Mouse (Mus musculus) heart, embryonic 16.5 days (tissue): ENCODE data around the gene Krt83. TPM values are rescaled to one million over a fixed set of nuclear protein-coding genes. Genes with fewer than 3 reads are reported as not detected.
"Not testable (repeated sequence)": the region's sequence is repeated elsewhere in the genome, so short reads cannot be mapped to it uniquely, and the experiment has no call there.

Source experiments
- ATAC-seq: fragments of 200-750 bp; cut with Nextera tagmentation; replicated peaks from 2 replicates; pipeline ENCODE4 v1.8.0; 2017; ENCODE audit warnings: moderate number of reproducible peaks; ENCODE audit not compliant: insufficient read depth, low FRiP score; ENCODE audit errors: extremely low read depth
- H3K27ac ChIP-seq: fragments of 300-500 bp; sonication (generic); 2 replicates; pipeline ENCODE4 v1.5.1; 2014; ENCODE audit warnings: mild to moderate bottlenecking, low read length, control low read depth, moderate library complexity
- H3K27me3 ChIP-seq: fragments of 300-500 bp; sonication (generic); 2 replicates; pipeline ENCODE4 v1.6.1; 2014; ENCODE audit warnings: low read length, mixed read lengths; ENCODE audit not compliant: control insufficient read depth, insufficient read depth
- H3K36me3 ChIP-seq: fragments of 300-500 bp; sonication (generic); 2 replicates; pipeline ENCODE4 v1.6.1; 2014; ENCODE audit not compliant: control insufficient read depth, insufficient read depth
- H3K4me1 ChIP-seq: fragments of 300-500 bp; sonication (generic); 2 replicates; pipeline ENCODE4 v1.6.1; 2014; ENCODE audit warnings: low read length, mixed read lengths; ENCODE audit not compliant: control insufficient read depth, insufficient read depth
- H3K4me2 ChIP-seq: fragments of 300-500 bp; sonication (generic); 2 replicates; pipeline ENCODE4 v1.6.1; 2014; ENCODE audit warnings: low read depth, mild to moderate bottlenecking, control low read depth, low read length
- H3K4me3 ChIP-seq: fragments of 300-500 bp; sonication (generic); 2 replicates; pipeline ENCODE4 v1.5.1; 2014; ENCODE audit warnings: mild to moderate bottlenecking, control low read depth, low read length
- H3K9ac ChIP-seq: fragments of 300-500 bp; sonication (generic); 2 replicates; pipeline ENCODE4 v1.6.1; 2014; ENCODE audit warnings: low read length, control low read depth
- H3K9me3 ChIP-seq: fragments of 300-500 bp; sonication (generic); replicated peaks from 2 replicates; pipeline ENCODE4 v1.6.1; 2016; ENCODE audit warnings: low read length; ENCODE audit not compliant: control insufficient read depth
- WGBS: fragments of 180-500 bp; shearing (Covaris S2); extraction: QIAGEN DNeasy Blood & Tissue Kit; methylation state at CpG from one replicate; pipeline ENCODE4 v1.1.7; 2014; 5-methylcytosine and 5-hydroxymethylcytosine counted together
- polyA plus RNA-seq: library from polyadenylated mRNA; unstranded; fragments of >200 nt; fragmentation: Nextera tagmentation; extraction: Ambion mirVana; gene quantifications from 2 replicates; pipeline ENCODE4 v1.2.1, GENCODE M21; 2015

Krt83 gene
- 0.25 TPM in 1 of 2 replicates, not detected in the other for polyA plus RNA-seq

DNA sequence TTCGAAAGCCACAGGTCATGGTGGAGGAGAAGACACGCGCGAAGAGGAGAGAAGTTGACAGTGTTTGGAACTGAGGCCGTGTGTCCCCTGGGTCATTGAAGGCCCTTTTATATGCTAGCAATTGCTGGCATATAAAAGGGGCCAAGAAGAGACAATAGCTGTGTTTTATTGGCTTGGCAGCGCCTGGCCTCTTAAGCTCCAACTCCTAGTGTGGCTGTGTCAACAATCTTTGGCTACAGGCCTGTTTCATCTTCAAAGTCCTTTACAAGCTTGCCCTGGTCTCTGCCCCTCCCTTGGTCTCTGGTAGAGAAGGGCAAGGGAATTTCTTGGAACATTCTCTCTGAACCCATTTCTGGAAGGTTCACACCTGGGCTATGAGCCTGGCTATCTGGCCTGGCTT is at the start of gene Krt83:
Gene Krt83 (minus strand): TSS at position 82 of the 400 bp plus-strand sequence.
- no peak for ATAC-seq
- no peak within 1 kb of the TSS for H3K4me2 ChIP-seq
- no peak within 1 kb of the TSS for H3K9ac ChIP-seq
- H3K4me1 ChIP-seq: 0 out of 2 replicates have a peak, but pooled peaks cover 4% of the 10 kb centered on the region
- H3K27ac ChIP-seq: no peak within 1 kb of the TSS
- H3K36me3 ChIP-seq: no peaks in the 10 kb centered on the region
- no peaks in the 10 kb centered on the region for H3K27me3 ChIP-seq
- no peaks in the 10 kb centered on the region for H3K9me3 ChIP-seq
- H3K4me3 ChIP-seq: no peak within 1 kb of the TSS
- 90% methylated on average over 6 of the region's 6 CpGs for WGBS

DNA sequence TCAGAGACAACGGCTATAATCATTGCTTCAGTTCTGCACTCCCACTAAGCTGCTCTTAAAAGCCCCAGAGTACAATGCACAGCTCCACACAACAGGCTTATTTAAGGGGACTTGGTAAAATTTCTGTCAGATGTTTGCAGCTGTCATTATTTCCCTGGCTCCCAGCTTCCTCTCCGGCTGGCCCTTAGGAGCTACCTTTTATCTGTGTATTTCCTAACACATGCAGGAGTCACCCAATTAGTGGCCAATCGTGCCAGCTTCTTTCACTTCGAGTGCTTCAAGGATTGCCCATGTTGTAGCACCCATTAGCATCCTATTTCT is 47.2 kb upstream of the Krt83 start:
- Histone ChIP-seq H3K9me3 (no peaks in the 10 kb centered on the region), H3K27ac (no peak overlapping the region), H3K4me3 (no peak overlapping the region), H3K4me2 (no peak overlapping the region), H3K4me1 (no peaks in the 10 kb centered on the region), H3K27me3 (0 out of 2 replicates have a peak, but pooled peaks cover 2% of the 10 kb centered on the region), H3K9ac (no peak overlapping the region), H3K36me3 (no peaks in the 10 kb centered on the region)
- 59% methylated on average over 4 of the region's 4 CpGs for WGBS
- no peak for ATAC-seq

- Histone ChIP-seq H3K4me2 (no peak overlapping the region), H3K36me3 (no peaks in the 10 kb centered on the region), H3K27ac (no peak overlapping the region), H3K27me3 (0 out of 2 replicates have a peak, but pooled peaks cover 2% of the 10 kb centered on the region), H3K4me3 (no peak overlapping the region), H3K9me3 (no peaks in the 10 kb centered on the region), H3K9ac (no peak overlapping the region), H3K4me1 (no peaks in the 10 kb centered on the region)
- 37% methylated on average over 7 of the region's 7 CpGs for WGBS
- ATAC-seq: no peak
Observed at GRCm38 (mm10) chr15:101537864-101538579, 46.7 kb upstream of the Krt83 start.

DNA sequence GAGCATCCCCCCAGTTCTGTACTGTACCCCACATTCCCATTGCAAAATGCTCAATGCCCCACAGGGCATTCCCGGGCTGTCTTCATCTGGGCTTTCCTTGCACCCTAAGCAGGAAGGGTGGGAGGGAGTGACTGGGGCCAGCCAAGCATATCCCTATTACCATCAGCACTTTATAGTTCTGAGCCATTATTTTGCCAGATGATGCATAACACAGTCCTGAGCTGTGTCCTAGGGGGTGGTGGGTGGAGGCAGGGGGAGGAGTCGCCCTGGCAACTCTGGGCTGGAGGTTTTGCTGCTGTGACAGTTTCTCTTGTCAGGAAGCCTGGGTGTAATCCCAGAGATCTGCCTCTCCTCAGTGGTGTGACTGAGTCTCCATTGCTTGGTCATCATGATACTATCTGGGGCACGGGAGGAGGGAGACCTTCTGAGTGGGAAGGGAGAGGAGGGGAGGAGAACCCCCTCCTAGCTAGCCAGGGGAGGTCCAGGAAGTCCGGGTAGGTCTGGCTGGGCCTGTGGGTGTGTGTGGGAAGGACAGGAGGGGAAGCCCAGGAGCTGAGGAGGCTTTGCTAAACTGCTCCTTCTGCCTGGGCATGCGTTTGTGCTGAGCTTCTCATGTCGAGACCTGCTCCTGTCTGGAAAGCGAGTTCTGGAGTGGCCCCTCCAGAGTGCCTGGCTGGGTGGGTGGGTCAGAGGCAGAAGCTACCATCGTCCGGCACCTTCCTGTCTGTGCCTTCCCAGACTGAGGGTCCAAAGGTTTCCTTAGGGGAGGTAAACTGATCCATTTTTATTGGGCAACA is 44.9 kb upstream of the Krt83 start:
- WGBS: 51% methylated on average over 9 of the region's 9 CpGs
- H3K4me3 ChIP-seq: no peak overlapping the region
- no peaks in the 10 kb centered on the region for H3K36me3 ChIP-seq
- no peaks in the 10 kb centered on the region for H3K9me3 ChIP-seq
- H3K4me2 ChIP-seq: no peak overlapping the region
- 0 out of 2 replicates have a peak, but pooled peaks cover 2% of the 10 kb centered on the region for H3K27me3 ChIP-seq
- H3K27ac ChIP-seq: no peak overlapping the region
- no peak for ATAC-seq
- no peaks in the 10 kb centered on the region for H3K4me1 ChIP-seq
- H3K9ac ChIP-seq: no peak overlapping the region

DNA sequence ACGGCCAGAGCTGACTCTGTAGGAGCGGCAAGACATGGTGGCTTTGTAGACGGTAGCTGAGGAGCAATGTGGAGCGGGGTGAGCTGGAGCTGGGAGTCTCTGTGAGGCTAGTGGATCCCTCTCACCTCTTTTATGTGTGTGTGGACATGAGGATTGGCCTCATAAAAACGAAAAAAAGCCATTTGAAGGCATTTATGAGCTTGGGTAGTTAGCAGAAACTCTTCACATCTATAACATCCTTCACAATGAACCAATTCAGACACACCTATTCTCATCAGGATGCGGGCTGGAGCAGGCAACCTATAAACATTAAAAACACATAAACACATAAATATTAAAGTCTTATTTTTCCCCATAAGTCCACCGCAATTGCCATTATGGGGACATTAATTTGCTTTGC is 41.4 kb upstream of the Krt83 start, which contains the start of gene Krt84:
Gene Krt84 (minus strand): TSS at position 101 of the 400 bp plus-strand sequence.
- Histone ChIP-seq H3K36me3 (no peaks in the 10 kb centered on the region), H3K27ac (no peak within 1 kb of the TSS), H3K27me3 (0 out of 2 replicates have a peak, but pooled peaks cover 3% of the 10 kb centered on the region), H3K9ac (no peak within 1 kb of the TSS), H3K9me3 (no peaks in the 10 kb centered on the region), H3K4me3 (no peak within 1 kb of the TSS), H3K4me1 (no peaks in the 10 kb centered on the region), H3K4me2 (no peak within 1 kb of the TSS)
- ATAC-seq: no peak
- 76% methylated on average over 7 of the region's 7 CpGs for WGBS

GRCm38 (mm10) chr15:101522556-101523232 is 31.4 kb upstream of the Krt83 start:
- ATAC-seq: no peak
- WGBS: 65% methylated on average over 4 of the region's 4 CpGs
- H3K27me3 ChIP-seq: peaks cover 5% of the 10 kb centered on the region

GRCm38 (mm10) chr15:101519792-101520191 is 28.5 kb upstream of the Krt83 start:
- Histone ChIP-seq H3K9me3 (peaks cover 4% of the 10 kb centered on the region; the same call in 1 of the 2 replicates), H3K27me3 (peaks cover 5% of the 10 kb centered on the region), H3K9ac (no peak overlapping the region), H3K4me1 (no peaks in the 10 kb centered on the region), H3K4me3 (no peak overlapping the region), H3K27ac (no peak overlapping the region), H3K4me2 (no peak overlapping the region), H3K36me3 (no peaks in the 10 kb centered on the region)
- ATAC-seq: no peak
- WGBS: 8% methylated on average over 2 of the region's 2 CpGs

More at GRCm38 (mm10) chr15:101522556-101523232, 31.4 kb upstream of the Krt83 start:
- no peak overlapping the region for H3K4me2 ChIP-seq
- no peaks in the 10 kb centered on the region for H3K4me1 ChIP-seq
- H3K36me3 ChIP-seq: no peaks in the 10 kb centered on the region
- H3K4me3 ChIP-seq: no peak overlapping the region
- H3K9ac ChIP-seq: no peak overlapping the region
- H3K27ac ChIP-seq: no peak overlapping the region
- no peaks in the 10 kb centered on the region for H3K9me3 ChIP-seq

GRCm38 (mm10) chr15:101517161-101517560 is 25.8 kb upstream of the Krt83 start, which contains the start of gene Gm49425:
Gm49425 (minus strand) TSS chr15:101517261.
- not testable (repeated sequence) for H3K4me2 ChIP-seq, H3K27me3 ChIP-seq, H3K4me1 ChIP-seq, ATAC-seq, H3K9ac ChIP-seq, H3K4me3 ChIP-seq, H3K9me3 ChIP-seq, H3K27ac ChIP-seq, H3K36me3 ChIP-seq
- 64% methylated on average over 2 of the region's 2 CpGs for WGBS
